Mouse (Mus musculus) kidney, postnatal 25 days (tissue): ENCODE measurements at regions not wholly inside any gene's neighbourhood (a gene's known extent, or its start where the extent isn't known, plus 50 kb on each side); places are given as distances from the start of the nearest gene placed in this dataset.

Source experiments
- DNase-seq, 2 experiments: peaks; one replicate each; pipeline ENCODE4 v3.0.0; 2021; ENCODE audit warnings: mixed read lengths in 2 of 2

- DNase-seq = peak; percentile 19 to 74
Measured at GRCm38 (mm10) chr13:37715058-37715712, 63.0 kb upstream of the Rreb1 start.

GRCm38 (mm10) chr13:37715770-37716693, 62.2 kb upstream of the Rreb1 start:
- no peak for DNase-seq

GRCm38 (mm10) chr13:37717793-37718192, 60.4 kb upstream of the Rreb1 start:
- no peak for DNase-seq

GRCm38 (mm10) chr13:37718364-37718763, 59.8 kb upstream of the Rreb1 start:
- no peak for DNase-seq
